Mouse (Mus musculus) left cerebral cortex, postnatal 14 days (tissue): ENCODE measurements around the gene Olfr741. TPM values are rescaled to one million over a fixed set of nuclear protein-coding genes. Genes with fewer than 3 reads are reported as not detected.

Experiments used
- DNase-seq, 2 experiments: peaks; one replicate each; pipeline ENCODE4 v3.0.0; 2021 to 2022; ENCODE audit warnings: low spot score in 2 of 2, mixed read lengths in 1 of 2
- intact Hi-C: fragments of 180-260 bp; cut with DNase I; formaldehyde crosslinking; loops from one replicate; pipeline ENCODE4 v1.15.1; 2025
- long read RNA-seq, 2 experiments: library from polyadenylated mRNA; stranded (forward); transcript quantifications; one replicate each; pipeline ENCODE4 v2.0.0; 2021
- total RNA-seq, 2 experiments: library from RNA; stranded (reverse); gene quantifications; 2 replicates each; pipeline ENCODE4 v1.2.3; 2021

Gene Olfr741
- not detected for total RNA-seq
- long read RNA-seq, experiment 1 = 0 reads
- long read RNA-seq, experiment 2 = 0 reads

- DNase-seq = no peak
- intact Hi-C loops = no loop called here
Measured at GRCm38 (mm10) chr14:50472438-50472837, at the start of gene Olfr741. TSS of gene Olfr741 (plus strand) at chr14:50472738.

- intact Hi-C loops = no loop called here
- no peak for DNase-seq
Measured at GRCm38 (mm10) chr14:50445245-50445644, 27.3 kb upstream of the Olfr741 start, which contains the start of gene Olfr740. TSS of gene Olfr740 (plus strand) at chr14:50445545.

DNA sequence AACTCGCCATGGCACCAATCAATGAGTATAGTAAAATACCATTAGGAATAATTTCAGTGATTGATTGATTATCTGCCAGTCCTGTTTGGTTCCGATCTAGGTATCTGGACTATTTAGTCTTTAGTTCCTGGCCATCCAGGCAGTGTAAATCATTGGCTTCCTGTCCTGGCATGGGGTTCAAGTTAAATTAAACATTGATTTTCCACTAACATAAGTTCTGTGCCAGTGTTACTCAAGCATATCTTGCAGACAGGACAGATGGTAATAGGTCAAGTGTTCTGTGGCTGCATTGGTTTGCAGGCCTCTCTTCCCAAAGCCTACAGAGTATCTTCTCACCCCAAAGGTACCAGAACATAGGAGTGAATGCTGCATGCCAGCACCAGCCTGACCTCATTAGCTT, 5.9 kb downstream of the Olfr741 start:
- intact Hi-C loops = no loop called here
- DNase-seq = no peak

GRCm38 (mm10) chr14:50503300-50503699, 30.8 kb downstream of the Olfr741 start, which contains the start of gene Olfr742:
TSS of gene Olfr742 (plus strand) at chr14:50503600.
- intact Hi-C loops = no loop called here
- no peak for DNase-seq

GRCm38 (mm10) chr14:50521539-50521938, 49.0 kb downstream of the Olfr741 start, which contains the start of gene Olfr743:
TSS of gene Olfr743 (plus strand) at chr14:50521839.
- intact Hi-C loops = no loop called here
- no peak for DNase-seq

Other genes with a start within 250 kb of the Olfr741 start
- not detected for gene Olfr731, start 230.9 kb upstream of the Olfr741 start, total RNA-seq
- gene Olfr732, start 188.5 kb upstream of the Olfr741 start, total RNA-seq = not detected
- gene Olfr733, start 171.2 kb upstream of the Olfr741 start, total RNA-seq = not detected
- gene Olfr734, start 146.0 kb upstream of the Olfr741 start, total RNA-seq = not detected
- gene Olfr735, start 123.9 kb upstream of the Olfr741 start, total RNA-seq = not detected
- not detected for gene Tlr11, start 114.8 kb upstream of the Olfr741 start, total RNA-seq
- gene Olfr736, start 91.6 kb upstream of the Olfr741 start, total RNA-seq = not detected
- gene Olfr738, start 65.2 kb upstream of the Olfr741 start, total RNA-seq = not detected
- not detected for gene Olfr739, start 54.1 kb upstream of the Olfr741 start, total RNA-seq
- not detected for gene Olfr740, start 27.2 kb upstream of the Olfr741 start, total RNA-seq
- gene Olfr742, start 30.9 kb downstream of the Olfr741 start, total RNA-seq = not detected
- gene Olfr743, start 49.1 kb downstream of the Olfr741 start, total RNA-seq = not detected
- gene Olfr744, start 142.1 kb downstream of the Olfr741 start, total RNA-seq = not detected
- not detected for gene Olfr745, start 166.7 kb downstream of the Olfr741 start, total RNA-seq
- gene Olfr746, start 174.3 kb downstream of the Olfr741 start, total RNA-seq = not detected
- not detected for gene Olfr747, start 220.5 kb downstream of the Olfr741 start, total RNA-seq
- gene Olfr748, start 234.6 kb downstream of the Olfr741 start, total RNA-seq = not detected